Mouse (Mus musculus): Measurements from ENCODE around the gene Vmn2r29.
"Not testable (repeated sequence)": the region's sequence is repeated elsewhere in the genome, so short reads cannot be mapped to it uniquely, and the experiment has no call there.

Gene Vmn2r29

DNA sequence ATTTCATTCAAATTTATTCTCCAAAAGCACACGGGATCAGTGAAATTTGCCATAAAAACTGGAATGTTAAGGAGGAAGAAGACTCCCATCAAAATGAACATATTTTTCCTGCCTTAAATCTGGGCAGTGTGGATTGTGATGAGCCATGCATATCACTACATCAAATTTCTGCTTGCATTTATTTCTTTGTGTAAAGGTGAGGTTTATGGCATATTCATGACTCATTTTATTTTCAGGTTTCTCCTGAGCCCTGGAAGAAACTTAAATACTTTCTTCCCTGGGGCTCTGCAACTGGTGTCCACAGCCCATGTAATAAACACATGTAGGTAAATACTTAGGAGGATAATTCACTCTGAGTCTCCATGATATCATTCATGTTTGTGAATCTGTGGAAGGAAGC lies at the start of gene Vmn2r29:
Gene Vmn2r29 (minus strand): TSS at position 101 of the 400 bp plus-strand sequence.
- DNase-seq (ENCODE audit: low spot score in 2 of 2) = not testable (repeated sequence)

- peak; percentile 14 to 39 for DNase-seq (ENCODE audit: low spot score in 2 of 2)
Observed at GRCm38 (mm10) chr7:7295595-7295994, 48.5 kb upstream of the Vmn2r29 start.

DNA sequence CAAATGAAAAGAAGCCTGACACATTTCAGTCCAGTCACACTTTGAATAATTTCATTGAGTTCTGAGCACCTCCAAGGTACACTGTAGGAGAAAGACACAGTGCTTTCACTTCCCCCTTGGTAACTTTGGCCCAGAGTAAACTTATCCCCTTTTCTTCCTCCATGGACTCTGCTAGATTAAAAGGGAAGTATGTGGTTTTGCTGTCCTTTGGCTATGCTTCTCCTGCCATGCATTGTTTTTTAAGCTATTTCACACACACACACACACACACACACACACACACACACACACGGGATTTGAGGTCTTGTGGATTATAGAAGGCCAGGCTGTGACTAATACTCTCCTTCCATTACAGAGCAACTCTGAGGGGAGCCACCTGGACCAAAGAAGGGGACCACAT lies 34.3 kb upstream of the Vmn2r29 start:
- DNase-seq (ENCODE audit: low spot score in 2 of 2) = no peak

GRCm38 (mm10) chr7:7277966-7278567 lies 30.9 kb upstream of the Vmn2r29 start, which contains the start of gene Gm45844:
Gm45844 (minus strand) TSS chr7:7278289.
- DNase-seq (ENCODE audit: low spot score in 2 of 2) = peak; percentile 71 to 89

DNA sequence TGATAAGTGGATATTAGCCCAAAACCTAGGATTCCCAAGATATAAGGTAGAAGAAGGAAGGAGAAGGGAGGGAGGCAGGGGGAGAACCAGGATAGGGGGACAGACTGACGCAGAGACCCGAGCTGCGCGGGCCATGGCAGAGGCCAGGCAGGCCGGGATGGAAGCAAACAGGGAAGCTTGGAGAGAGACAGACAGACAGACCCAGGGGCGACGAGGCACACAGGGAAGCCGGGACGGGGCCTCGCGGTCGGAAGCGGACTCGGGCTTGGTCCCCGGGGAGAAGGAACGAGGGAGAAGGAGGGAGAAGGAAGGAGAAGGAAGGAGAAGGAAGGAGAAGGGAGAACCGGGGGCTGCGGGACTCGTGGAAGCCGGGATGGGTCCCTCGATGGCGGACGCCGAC lies 30.4 kb upstream of the Vmn2r29 start:
- DNase-seq (ENCODE audit: low spot score in 2 of 2) = peak in 1 of 2 experiments; percentile 38

- DNase-seq (ENCODE audit: low spot score in 2 of 2) = peak; percentile 24 to 29
Observed at GRCm38 (mm10) chr7:7209313-7210151, 37.6 kb downstream of the Vmn2r29 start, which contains the start of gene Zfp772. Zfp772 (minus strand) TSS chr7:7209998.

GRCm38 (mm10) chr7:7188191-7188942 lies 58.8 kb downstream of the Vmn2r29 start:
- DNase-seq (ENCODE audit: low spot score in 2 of 2) = peak; percentile 34 to 61

- DNase-seq (ENCODE audit: low spot score in 2 of 2) = no peak
Observed at GRCm38 (mm10) chr7:7187417-7188190, 59.5 kb downstream of the Vmn2r29 start.

DNA sequence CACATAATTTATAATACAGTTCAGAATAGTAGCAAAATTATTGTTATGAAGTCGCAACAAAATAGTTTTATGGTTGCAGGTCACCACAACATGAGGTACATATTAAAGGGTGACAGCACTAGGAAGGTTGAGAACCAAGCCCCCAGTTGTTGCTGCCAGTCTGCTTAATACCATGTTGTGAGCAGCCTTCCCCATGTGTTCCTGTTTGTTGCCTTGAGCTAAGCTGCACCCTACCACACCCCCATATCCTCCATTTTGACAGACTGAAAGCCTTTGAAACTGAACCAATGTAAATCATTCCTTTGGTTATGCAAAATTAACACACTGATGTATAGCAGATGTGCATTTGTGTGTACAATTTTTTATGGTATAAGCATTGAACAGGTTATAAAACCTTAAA lies 61.2 kb downstream of the Vmn2r29 start:
- no peak for DNase-seq (ENCODE audit: low spot score in 2 of 2)
